Mouse (Mus musculus) embryonic facial prominence, embryonic 15.5 days (tissue): ENCODE data around the gene Ifrd2. TPM values are rescaled to one million over a fixed set of nuclear protein-coding genes. Genes with fewer than 3 reads are reported as not detected.

ENCODE experiments used
- ATAC-seq: fragments of 200-750 bp; cut with Nextera tagmentation; 2 replicates; pipeline ENCODE4 v1.8.0; 2017; ENCODE audit warnings: low read depth, moderate TSS enrichment; ENCODE audit not compliant: insufficient number of reproducible peaks, low FRiP score, low TSS enrichment
- H3K27ac ChIP-seq: fragments of 300-500 bp; sonication (generic); replicated peaks from 2 replicates; pipeline ENCODE4 v1.5.1; 2015; ENCODE audit warnings: mild to moderate bottlenecking, inconsistent platforms
- H3K27me3 ChIP-seq: fragments of 300-500 bp; sonication (generic); 2 replicates; pipeline ENCODE4 v1.6.1; 2015; ENCODE audit warnings: inconsistent platforms
- H3K36me3 ChIP-seq: fragments of 300-500 bp; sonication (generic); 2 replicates; pipeline ENCODE4 v1.6.1; 2015; ENCODE audit warnings: mild to moderate bottlenecking, inconsistent platforms
- H3K4me1 ChIP-seq: fragments of 300-500 bp; sonication (generic); 2 replicates; pipeline ENCODE4 v1.6.1; 2015; ENCODE audit warnings: inconsistent platforms
- H3K4me2 ChIP-seq: fragments of 300-500 bp; sonication (generic); replicated peaks from 2 replicates; pipeline ENCODE4 v1.6.1; 2015; ENCODE audit warnings: mild to moderate bottlenecking, inconsistent platforms
- H3K4me3 ChIP-seq: fragments of 300-500 bp; sonication (generic); replicated peaks from 2 replicates; pipeline ENCODE4 v1.5.1; 2015; ENCODE audit warnings: mild to moderate bottlenecking, inconsistent platforms
- H3K9ac ChIP-seq: fragments of 300-500 bp; sonication (generic); 2 replicates; pipeline ENCODE4 v1.6.1; 2015; ENCODE audit warnings: inconsistent platforms
- H3K9me3 ChIP-seq: fragments of 300-500 bp; sonication (generic); replicated peaks from 2 replicates; pipeline ENCODE4 v1.6.1; 2016; ENCODE audit warnings: inconsistent platforms
- WGBS: fragments of 180-500 bp; shearing (Covaris S2); methylation state at CpG from one replicate; pipeline ENCODE4 v1.1.7; 2015; 5-methylcytosine and 5-hydroxymethylcytosine counted together
- polyA plus RNA-seq: library from polyadenylated mRNA; unstranded; fragments of >200 nt; fragmentation: Nextera tagmentation; extraction: Ambion mirVana; gene quantifications from 2 replicates; pipeline ENCODE4 v1.2.1, GENCODE M21; 2015

Ifrd2 gene
- polyA plus RNA-seq, 1 experiment from 2014 or later, result 46.8 TPM

DNA sequence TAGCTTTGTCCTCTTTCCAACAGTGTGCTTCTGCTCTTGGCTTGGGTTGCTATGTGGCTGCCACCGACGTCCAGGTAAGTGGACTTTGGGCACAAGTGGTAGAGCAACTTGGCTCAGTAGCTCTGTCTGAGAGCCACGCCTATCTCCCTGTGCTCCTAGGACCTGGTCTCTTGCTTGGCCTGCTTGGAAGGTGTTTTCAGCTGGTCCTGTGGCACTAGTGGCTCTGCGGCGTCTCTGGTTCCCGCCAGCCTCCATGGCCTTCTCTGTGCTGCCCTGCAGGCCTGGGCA is 3.3 kb downstream of the Ifrd2 start:
- no peak overlapping the region for H3K9ac ChIP-seq
- no peak for ATAC-seq
- WGBS, result 95% methylated on average over 6 of the region's 6 CpGs

GRCm38 (mm10) chr9:107593101-107593976 is 5.9 kb downstream of the Ifrd2 start:
- Histone ChIP-seq H3K4me3 (no peak overlapping the region), H3K9me3 (no peaks in the 10 kb centered on the region), H3K9ac (no peak overlapping the region), H3K4me2 (no peak overlapping the region), H3K36me3 (peaks cover 55% of the 10 kb centered on the region), H3K27me3 (no peaks in the 10 kb centered on the region), H3K4me1 (peaks cover 12% of the 10 kb centered on the region), H3K27ac (no peak overlapping the region)
- ATAC-seq, result no peak
- 86% methylated on average over 11 of the region's 11 CpGs for WGBS

More for the DNA sequence above, 3.3 kb downstream of the Ifrd2 start:
- H3K27me3 ChIP-seq, result no peaks in the 10 kb centered on the region
- H3K27ac ChIP-seq, result no peak overlapping the region
- peaks cover 55% of the 10 kb centered on the region for H3K36me3 ChIP-seq
- H3K4me1 ChIP-seq, result peaks cover 16% of the 10 kb centered on the region
- no peak overlapping the region for H3K4me2 ChIP-seq
- H3K9me3 ChIP-seq, result no peaks in the 10 kb centered on the region
- H3K4me3 ChIP-seq, result no peak overlapping the region

DNA sequence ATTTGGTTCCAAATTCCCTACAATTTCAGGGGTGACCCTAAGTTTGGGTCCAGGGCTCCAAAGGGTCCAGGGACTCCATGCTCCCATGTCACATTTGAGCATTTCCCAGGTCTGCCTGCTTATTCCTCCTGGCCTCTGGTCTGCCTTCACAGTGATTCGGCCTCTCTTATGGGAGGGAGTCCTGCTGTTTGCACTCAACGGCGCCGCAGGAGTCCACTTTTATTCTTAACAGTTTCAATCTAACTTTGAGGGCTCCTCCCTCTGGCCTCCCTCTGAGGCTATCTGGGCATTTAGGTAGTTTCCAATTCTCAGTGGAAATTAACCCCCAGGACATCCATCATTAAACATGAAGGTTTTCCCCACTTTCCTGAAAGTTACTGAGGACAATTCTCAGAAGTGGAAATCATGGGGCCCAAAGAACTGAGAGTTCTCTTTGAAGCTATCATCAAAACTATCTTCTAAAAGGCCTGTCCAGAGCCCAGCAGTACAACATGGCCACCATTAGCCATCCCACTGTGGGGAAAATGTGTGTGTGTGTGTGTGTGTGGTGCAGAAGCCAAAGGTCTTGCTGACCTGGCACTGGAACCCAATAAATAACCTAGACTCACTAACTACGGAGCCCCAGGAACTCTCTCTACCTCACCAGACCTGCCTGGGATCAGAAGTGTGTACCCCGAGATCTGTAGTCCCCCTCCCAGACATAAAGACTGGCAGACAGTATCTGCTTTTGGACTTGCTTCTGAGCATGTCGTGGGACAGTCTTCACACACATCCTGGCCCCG is 7.0 kb downstream of the Ifrd2 start:
- Histone ChIP-seq H3K27me3 (no peaks in the 10 kb centered on the region), H3K9ac (no peak overlapping the region), H3K4me2 (no peak overlapping the region), H3K4me1 (0 out of 2 replicates have a peak, but pooled peaks cover under 1% of the 10 kb centered on the region), H3K4me3 (no peak overlapping the region), H3K27ac (no peak overlapping the region), H3K9me3 (no peaks in the 10 kb centered on the region), H3K36me3 (peaks cover 54% of the 10 kb centered on the region)
- 82% methylated on average over 8 of the region's 8 CpGs for WGBS
- ATAC-seq, result no peak

- ATAC-seq, result no peak
- no peaks in the 10 kb centered on the region for H3K4me1 ChIP-seq
- no peak overlapping the region for H3K4me2 ChIP-seq
- no peak overlapping the region for H3K9ac ChIP-seq
- 82% methylated on average over 11 of the region's 11 CpGs for WGBS
- H3K27me3 ChIP-seq, result no peaks in the 10 kb centered on the region
- no peak overlapping the region for H3K27ac ChIP-seq
- no peak overlapping the region for H3K4me3 ChIP-seq
- H3K36me3 ChIP-seq, result peaks cover 30% of the 10 kb centered on the region
- no peaks in the 10 kb centered on the region for H3K9me3 ChIP-seq
Measured at GRCm38 (mm10) chr9:107596619-107597569, 9.5 kb downstream of the Ifrd2 start.

DNA sequence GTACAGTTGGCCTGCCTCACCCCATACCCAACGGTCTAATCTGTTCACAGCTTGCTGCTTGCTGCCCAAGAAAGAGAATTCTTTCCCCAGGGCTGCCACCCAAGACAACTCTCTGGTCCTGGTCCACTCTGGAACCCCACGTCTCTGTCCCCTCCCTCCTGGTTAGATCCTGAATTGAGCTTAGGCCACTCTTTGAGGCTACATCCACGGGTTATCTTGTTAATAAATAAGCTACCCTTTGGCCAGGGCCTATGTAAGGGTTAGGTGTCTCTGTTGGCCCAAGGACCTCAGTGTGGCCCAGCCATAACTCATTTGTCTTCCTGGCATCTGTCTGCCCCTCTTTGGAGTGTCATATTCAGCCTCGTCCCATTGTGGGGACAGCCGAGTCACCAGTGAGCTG is 10.9 kb downstream of the Ifrd2 start:
- no peak for ATAC-seq
- Histone ChIP-seq H3K9ac (no peak overlapping the region), H3K9me3 (no peaks in the 10 kb centered on the region), H3K4me1 (peaks cover 12% of the 10 kb centered on the region), H3K27ac (no peak overlapping the region), H3K4me3 (no peak overlapping the region), H3K27me3 (no peaks in the 10 kb centered on the region), H3K36me3 (peaks cover 15% of the 10 kb centered on the region), H3K4me2 (no peak overlapping the region)
- 82% methylated on average over 5 of the region's 5 CpGs for WGBS

GRCm38 (mm10) chr9:107599433-107599832 is 12.0 kb downstream of the Ifrd2 start:
- Histone ChIP-seq H3K4me2 (no peak overlapping the region), H3K36me3 (peaks cover 5% of the 10 kb centered on the region), H3K27me3 (no peaks in the 10 kb centered on the region), H3K27ac (no peak overlapping the region), H3K9me3 (no peaks in the 10 kb centered on the region), H3K4me1 (peaks cover 23% of the 10 kb centered on the region), H3K4me3 (no peak overlapping the region), H3K9ac (no peak overlapping the region)
- 84% methylated on average over 9 of the region's 9 CpGs for WGBS
- no peak for ATAC-seq

DNA sequence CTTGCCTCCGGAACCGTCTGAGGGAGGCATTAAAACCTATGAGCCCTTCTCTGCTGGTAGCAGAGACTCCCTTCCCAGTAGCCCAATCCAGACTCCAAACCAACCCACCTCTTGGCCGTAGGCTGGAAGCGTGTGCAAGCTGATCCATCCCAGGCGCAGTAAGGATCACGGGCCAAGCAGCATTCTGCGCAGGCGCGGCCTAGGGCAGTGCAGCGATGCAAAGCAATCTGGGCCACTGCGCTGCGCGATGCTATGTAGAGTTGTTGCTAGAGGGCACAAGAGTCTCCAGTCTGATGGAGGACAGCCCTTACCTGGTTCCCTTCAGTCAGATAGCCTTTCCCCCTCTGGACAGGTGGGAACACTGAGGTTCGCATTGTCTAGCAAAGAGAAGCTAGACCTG is 12.4 kb downstream of the Ifrd2 start:
- Histone ChIP-seq H3K4me1 (peaks cover 27% of the 10 kb centered on the region), H3K4me2 (no peak overlapping the region), H3K4me3 (no peak overlapping the region), H3K36me3 (0 out of 2 replicates have a peak, but pooled peaks cover under 1% of the 10 kb centered on the region), H3K27me3 (no peaks in the 10 kb centered on the region), H3K9ac (no peak overlapping the region), H3K27ac (no peak overlapping the region), H3K9me3 (no peaks in the 10 kb centered on the region)
- no peak for ATAC-seq
- WGBS, result 58% methylated on average over 14 of the region's 14 CpGs

DNA sequence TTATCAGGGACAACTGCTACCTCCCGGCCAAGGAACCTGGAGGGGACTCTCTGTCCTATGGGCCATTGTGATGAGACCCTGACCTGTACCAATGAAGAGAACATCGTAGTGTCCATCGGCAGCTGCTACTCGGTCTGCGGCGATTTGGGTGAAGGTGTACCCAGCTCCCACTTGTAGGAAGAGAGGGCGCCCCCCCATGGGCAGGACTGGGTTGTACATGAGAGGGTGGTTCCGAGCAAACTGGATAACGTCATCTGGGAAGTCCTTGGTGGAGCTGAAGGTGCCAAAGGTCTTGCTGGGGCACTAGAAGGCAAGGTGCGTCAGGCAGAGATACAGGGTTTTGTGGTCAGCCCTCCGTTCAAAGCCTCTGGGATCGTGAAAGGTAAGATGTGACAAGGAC is 13.3 kb downstream of the Ifrd2 start:
- no peaks in the 10 kb centered on the region for H3K36me3 ChIP-seq
- ATAC-seq, result no peak
- no peaks in the 10 kb centered on the region for H3K9me3 ChIP-seq
- H3K9ac ChIP-seq, result no peak overlapping the region
- H3K27ac ChIP-seq, result no peak overlapping the region
- H3K4me3 ChIP-seq, result no peak overlapping the region
- 78% methylated on average over 12 of the region's 12 CpGs for WGBS
- peaks cover 35% of the 10 kb centered on the region for H3K4me1 ChIP-seq
- H3K4me2 ChIP-seq, result no peak overlapping the region
- H3K27me3 ChIP-seq, result no peaks in the 10 kb centered on the region

GRCm38 (mm10) chr9:107601275-107601674 is 13.8 kb downstream of the Ifrd2 start:
- no peak for ATAC-seq
- WGBS, result 86% methylated on average over 11 of the region's 11 CpGs
- H3K4me2 ChIP-seq, result no peak overlapping the region
- H3K36me3 ChIP-seq, result no peaks in the 10 kb centered on the region
- H3K4me3 ChIP-seq, result no peak overlapping the region
- H3K27me3 ChIP-seq, result no peaks in the 10 kb centered on the region
- H3K9ac ChIP-seq, result no peak overlapping the region
- no peak overlapping the region for H3K27ac ChIP-seq
- H3K9me3 ChIP-seq, result no peaks in the 10 kb centered on the region
- peaks cover 38% of the 10 kb centered on the region for H3K4me1 ChIP-seq

- no peaks in the 10 kb centered on the region for H3K36me3 ChIP-seq
- peaks cover 47% of the 10 kb centered on the region for H3K4me1 ChIP-seq
- H3K27me3 ChIP-seq, result no peaks in the 10 kb centered on the region
- WGBS, result 7% methylated on average over 10 of the region's 10 CpGs
- 0 out of 2 replicates have a peak overlapping the region, but pooled peaks have one; percentile 9 for H3K9ac ChIP-seq
- H3K9me3 ChIP-seq, result no peaks in the 10 kb centered on the region
- ATAC-seq, result peak; percentile 23; the same call in 1 of the 2 replicates
- peak overlapping the region; percentile 45; the same call in 1 of the 2 replicates for H3K27ac ChIP-seq
- H3K4me2 ChIP-seq, result 0 out of 2 replicates have a peak overlapping the region, but pooled peaks have one; percentile 4
- no peak overlapping the region for H3K4me3 ChIP-seq
Measured at GRCm38 (mm10) chr9:107602068-107602648, 14.7 kb downstream of the Ifrd2 start.
